Mouse (Mus musculus): ENCODE measurements around the gene Gabrr1.
A peak's percentile ranks its signal among the peaks of the same experiment; 100 is the strongest.
"Not testable (repeated sequence)": the region's sequence is repeated elsewhere in the genome, so short reads cannot be mapped to it uniquely, and the experiment has no call there.

Gabrr1 gene

GRCm38 (mm10) chr4:33132221-33132620 lies at the start of gene Gabrr1:
Gene Gabrr1, plus strand, starts transcription at chr4:33132521.
- DNase-seq = no peak

- no peak for DNase-seq
Observed at GRCm38 (mm10) chr4:33099118-33099694, 33.1 kb upstream of the Gabrr1 start.

- DNase-seq = no peak
Observed at GRCm38 (mm10) chr4:33109720-33110458, 22.4 kb upstream of the Gabrr1 start.

- DNase-seq = no peak
Observed at GRCm38 (mm10) chr4:33110845-33111244, 21.5 kb upstream of the Gabrr1 start.

- no peak for DNase-seq
Observed at GRCm38 (mm10) chr4:33111358-33111757, 21.0 kb upstream of the Gabrr1 start.

- DNase-seq = not testable (repeated sequence)
Observed at GRCm38 (mm10) chr4:33112866-33113265, 19.5 kb upstream of the Gabrr1 start.

GRCm38 (mm10) chr4:33119118-33119517 lies 13.2 kb upstream of the Gabrr1 start:
- DNase-seq = peak; percentile 38 to 83

- peak; percentile 21 to 57 for DNase-seq
Observed at GRCm38 (mm10) chr4:33124493-33124892, 7.8 kb upstream of the Gabrr1 start.

GRCm38 (mm10) chr4:33125409-33126084 lies 6.8 kb upstream of the Gabrr1 start:
- DNase-seq = no peak

GRCm38 (mm10) chr4:33146679-33147291 lies 14.5 kb downstream of the Gabrr1 start:
- DNase-seq = no peak

GRCm38 (mm10) chr4:33147825-33148224 lies 15.5 kb downstream of the Gabrr1 start:
- DNase-seq = peak; percentile 14 to 55

- no peak for DNase-seq
Observed at GRCm38 (mm10) chr4:33149150-33149549, 16.8 kb downstream of the Gabrr1 start.

- no peak for DNase-seq
Observed at GRCm38 (mm10) chr4:33152087-33153038, 20.0 kb downstream of the Gabrr1 start.

- no peak for DNase-seq
Observed at GRCm38 (mm10) chr4:33183477-33183876, 51.2 kb downstream of the Gabrr1 start.

GRCm38 (mm10) chr4:33188164-33188563 lies 55.8 kb downstream of the Gabrr1 start:
- DNase-seq = peak; percentile 39 to 50

GRCm38 (mm10) chr4:33188781-33189734 lies 56.7 kb downstream of the Gabrr1 start:
- peak; percentile 93 to 94 for DNase-seq

- no peak for DNase-seq
Observed at GRCm38 (mm10) chr4:33189735-33190036, 57.4 kb downstream of the Gabrr1 start, which contains the start of gene Pm20d2. Gene Pm20d2, minus strand, starts transcription at chr4:33189737.

- no peak for DNase-seq
Observed at GRCm38 (mm10) chr4:33198117-33198516, 65.8 kb downstream of the Gabrr1 start.

GRCm38 (mm10) chr4:33204682-33205081 lies 72.4 kb downstream of the Gabrr1 start:
- peak; percentile 31 to 65 for DNase-seq

GRCm38 (mm10) chr4:33207551-33207950 lies 75.2 kb downstream of the Gabrr1 start:
- no peak for DNase-seq
